Mouse (Mus musculus) thymus, postnatal 36 days (tissue): ENCODE measurements around the gene Tmem126a.

Experiments
- DNase-seq, 2 experiments: peaks; one replicate each; pipeline ENCODE4 v3.0.0; 2022; ENCODE audit warnings: mixed read lengths in 2 of 2

Tmem126a gene

GRCm38 (mm10) chr7:90456845-90457468 lies at the start of gene Tmem126a:
Tmem126a (minus strand) TSS chr7:90457229.
- peak; percentile 59 to 67 for DNase-seq

- DNase-seq: no peak
Observed at GRCm38 (mm10) chr7:90482607-90483006, 25.6 kb upstream of the Tmem126a start.

DNA sequence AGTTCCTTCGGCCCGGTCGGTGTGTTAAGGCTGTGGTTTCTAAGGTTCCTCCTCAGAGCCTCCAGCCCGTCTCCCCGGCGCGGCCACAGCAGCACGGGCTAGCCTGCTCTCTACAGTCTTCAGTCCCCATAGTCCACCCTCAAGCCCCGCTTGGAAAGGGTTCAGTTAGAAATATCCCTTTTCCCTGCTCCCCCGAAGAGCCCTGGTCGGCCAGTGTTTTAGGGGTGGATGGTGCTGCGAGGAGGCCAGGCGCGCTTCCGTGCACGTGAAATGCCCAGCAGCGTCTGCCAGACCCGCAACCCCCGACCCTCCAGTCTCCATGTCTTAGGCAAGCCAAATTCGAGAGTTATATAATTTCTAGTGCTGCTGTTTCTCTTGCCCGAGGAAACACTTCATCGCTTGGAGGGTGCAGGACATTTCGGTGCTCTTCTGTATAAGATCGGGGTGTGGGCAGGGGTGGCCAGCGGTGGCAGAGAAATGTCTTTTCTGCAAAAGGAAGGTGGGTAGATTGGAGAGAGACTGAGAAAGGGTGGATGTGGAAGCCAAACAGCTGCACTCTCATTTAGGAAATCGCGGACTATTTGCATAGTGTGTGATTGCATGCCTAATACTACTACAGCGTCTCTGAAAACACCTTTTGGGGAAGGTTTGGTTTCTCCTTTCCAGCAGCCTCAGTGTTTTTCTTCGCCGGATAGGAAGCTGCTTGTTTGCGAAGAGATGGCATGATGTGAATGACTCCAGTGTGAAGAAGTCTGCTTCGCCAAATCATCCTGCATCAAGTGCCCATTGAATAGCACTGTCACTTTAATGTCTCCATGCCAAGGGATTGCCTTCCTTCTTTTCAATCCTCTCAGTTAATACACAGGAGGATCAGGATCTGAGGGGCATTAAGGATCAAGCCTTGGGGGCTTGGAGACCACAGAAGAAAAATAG lies 19.6 kb upstream of the Tmem126a start, which contains the start of gene Dlg2:
Gene Dlg2 (plus strand): TSS at position 360 of the 933 bp plus-strand sequence.
- no peak for DNase-seq

DNA sequence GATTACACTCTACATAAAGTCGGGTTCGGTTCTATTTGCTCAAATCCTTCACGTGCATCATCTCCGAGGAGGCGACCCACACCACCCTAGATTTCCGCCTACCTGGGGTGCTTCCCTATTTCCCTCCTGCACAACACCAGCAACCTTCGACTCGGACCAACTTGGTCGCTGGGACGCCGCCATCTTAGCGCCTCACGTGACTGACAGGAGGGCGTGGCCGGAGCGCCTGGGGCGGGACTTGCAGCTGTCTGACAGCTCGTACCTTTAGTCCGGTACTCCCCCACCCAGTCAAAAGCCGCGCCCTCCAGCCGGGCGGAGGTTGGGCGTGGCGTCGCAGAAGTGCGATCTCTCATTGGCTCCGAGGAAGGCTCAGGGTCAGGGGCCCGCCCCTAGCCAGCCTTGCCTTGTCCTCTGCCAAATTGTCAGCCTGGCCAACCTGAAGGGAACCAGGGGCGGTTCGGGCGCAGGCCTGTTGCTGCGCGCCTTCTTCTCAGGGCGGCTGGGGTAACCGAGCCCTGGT lies 18.8 kb upstream of the Tmem126a start, which contains the start of gene Tmem126b:
Gene Tmem126b (minus strand): TSS at position 209 of the 520 bp plus-strand sequence.
- peak; percentile 99 for DNase-seq

- no peak for DNase-seq
Observed at GRCm38 (mm10) chr7:90473511-90473910, 16.5 kb upstream of the Tmem126a start.

DNA sequence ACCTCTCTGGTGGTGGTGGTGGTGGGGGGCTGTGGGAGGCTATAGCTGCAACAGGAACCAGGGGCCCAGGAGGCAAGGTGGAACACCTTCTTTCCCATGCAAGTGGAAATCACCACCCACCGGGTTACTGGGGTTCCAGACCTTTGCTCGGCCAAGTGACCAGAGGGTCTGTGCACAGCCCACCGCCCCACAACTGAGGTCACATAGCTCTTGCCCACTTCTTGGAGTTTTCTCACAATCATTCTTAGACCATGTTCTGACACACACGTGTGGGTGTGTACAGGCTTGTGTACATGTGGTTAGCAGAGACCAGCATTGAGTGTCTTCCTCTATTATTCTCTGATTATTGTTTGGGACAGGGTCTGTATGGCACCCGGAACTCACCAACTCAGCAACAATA lies 4.4 kb upstream of the Tmem126a start:
- DNase-seq: no peak

DNA sequence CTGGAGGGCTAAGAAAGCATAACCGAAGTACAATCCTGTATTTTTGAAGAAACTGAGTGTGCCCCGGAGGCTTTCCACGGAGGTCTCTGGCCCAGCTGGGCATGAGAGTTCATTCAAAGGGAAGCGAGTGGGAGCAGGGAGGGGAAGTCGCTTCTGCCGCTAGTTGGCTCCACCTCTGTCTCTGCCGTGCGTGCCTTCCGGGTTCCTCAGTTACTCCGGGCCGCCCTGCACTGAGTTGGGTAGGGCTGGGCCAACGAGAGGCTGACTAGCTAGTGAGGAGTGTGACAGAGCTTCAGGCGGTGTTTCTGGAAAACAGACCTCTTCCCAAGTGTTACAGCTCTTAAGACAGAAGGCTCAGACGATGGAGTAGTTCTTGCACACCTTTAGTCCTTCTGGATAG lies 3.9 kb upstream of the Tmem126a start:
- DNase-seq: peak; percentile 57 to 65

- DNase-seq: no peak
Observed at GRCm38 (mm10) chr7:90460330-90460729, 3.3 kb upstream of the Tmem126a start.

- DNase-seq: no peak
Observed at GRCm38 (mm10) chr7:90457517-90457916, 488 bp upstream of the Tmem126a start.

DNA sequence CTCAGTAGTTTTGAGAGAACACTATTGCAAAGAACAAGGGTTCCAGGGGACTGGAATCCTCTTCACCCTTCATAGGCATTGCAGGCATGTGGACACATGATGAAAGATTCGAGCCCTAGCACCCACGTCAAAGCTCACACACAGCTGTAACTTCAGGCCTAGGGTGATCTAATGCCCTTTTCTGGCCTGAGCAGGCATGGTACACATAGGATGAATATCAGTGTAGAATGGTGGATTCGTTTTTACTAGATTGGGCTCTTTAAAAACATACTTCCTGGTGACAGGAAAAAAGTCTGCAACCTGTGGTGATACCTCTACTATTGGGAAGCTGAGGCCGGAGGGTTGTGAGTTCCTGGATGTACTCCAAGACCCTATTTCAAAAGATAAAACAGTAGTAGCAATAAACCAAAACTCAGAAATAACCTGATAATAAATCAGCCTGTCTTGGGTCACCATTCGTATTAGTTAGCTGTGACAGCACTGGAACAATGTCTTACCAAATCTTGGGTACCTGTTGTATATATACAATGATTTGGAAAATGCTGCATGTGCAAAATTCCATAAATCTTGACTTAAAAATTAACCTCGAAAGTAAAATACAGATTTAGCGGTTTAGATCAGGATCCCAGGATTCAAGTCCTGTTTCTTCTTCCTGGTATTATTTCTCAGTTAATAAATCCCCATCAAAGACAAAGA lies 732 bp downstream of the Tmem126a start:
- no peak for DNase-seq

- DNase-seq: no peak
Observed at GRCm38 (mm10) chr7:90444206-90444605, 12.8 kb downstream of the Tmem126a start.

GRCm38 (mm10) chr7:90443101-90444091 lies 13.6 kb downstream of the Tmem126a start:
- DNase-seq: peak; percentile 69 to 76

DNA sequence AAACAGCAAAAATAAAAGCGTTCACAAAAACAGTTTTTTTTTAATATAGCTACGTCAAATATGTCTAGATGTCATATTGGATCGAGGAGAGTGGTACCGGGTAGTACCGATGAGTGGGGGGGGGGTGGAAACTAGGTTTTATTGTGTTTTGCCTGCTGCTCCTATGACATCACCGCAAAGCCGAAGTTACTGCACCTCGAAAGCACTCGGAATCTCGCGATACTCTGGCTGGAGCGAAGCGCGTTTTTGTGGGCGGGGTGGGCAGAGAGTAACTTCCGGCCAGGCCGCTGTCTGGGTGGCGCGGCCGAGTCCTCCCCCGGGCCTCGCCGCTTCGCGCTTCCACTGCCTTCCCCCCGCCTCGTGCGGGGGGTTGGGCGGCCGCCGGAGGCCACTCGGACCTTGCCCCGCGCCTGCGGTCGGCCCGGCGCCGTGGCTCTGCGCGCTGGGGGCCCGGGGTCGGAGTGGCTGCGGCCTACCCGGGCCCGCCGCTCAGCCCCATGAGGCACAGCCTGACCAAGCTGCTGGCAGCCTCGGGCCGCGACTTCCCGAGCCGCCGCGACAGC lies 14.4 kb downstream of the Tmem126a start, which contains the start of gene Crebzf:
Gene Crebzf (plus strand): TSS at position 212 of the 563 bp plus-strand sequence.
- DNase-seq: peak; percentile 94 to 96

DNA sequence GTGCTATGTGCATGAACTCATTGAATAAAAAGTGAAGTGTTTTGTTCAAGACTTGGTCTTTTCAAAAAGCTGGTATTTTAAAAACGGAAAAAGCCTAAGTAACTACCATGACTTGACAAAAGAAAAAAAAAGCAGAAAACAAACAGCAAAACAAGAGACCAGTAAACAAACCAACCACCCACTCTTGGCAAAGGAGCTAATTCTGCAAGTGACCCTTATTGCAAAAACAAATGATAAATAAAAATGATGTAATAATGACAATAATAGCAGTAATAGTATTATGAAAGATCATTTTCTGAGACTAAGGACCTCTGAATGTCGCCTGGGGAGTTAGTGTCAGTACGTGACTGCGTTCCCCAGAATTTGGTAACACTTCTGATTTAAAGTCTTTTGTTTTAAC lies 15.0 kb downstream of the Tmem126a start:
- no peak for DNase-seq

GRCm38 (mm10) chr7:90440044-90440443 lies 17.0 kb downstream of the Tmem126a start:
- no peak for DNase-seq

GRCm38 (mm10) chr7:90432221-90432620 lies 24.8 kb downstream of the Tmem126a start:
- no peak for DNase-seq

GRCm38 (mm10) chr7:90427006-90427405 lies 30.0 kb downstream of the Tmem126a start:
- DNase-seq: no peak

- peak in 1 of 2 experiments; percentile 2 for DNase-seq
Observed at GRCm38 (mm10) chr7:90426020-90427001, 30.7 kb downstream of the Tmem126a start, which contains the start of gene Ccdc89. Ccdc89 (plus strand) TSS chr7:90426577.

- peak; percentile 48 to 62 for DNase-seq
Observed at GRCm38 (mm10) chr7:90409934-90410333, 47.1 kb downstream of the Tmem126a start.
